In genomic region chr15:49335523-49336040, GRCm38 (mm10) we compare ENCODE assay signal across 16 mouse cellular contexts.
"Had no signal": no experiment of that assay in that cellular context is flagged by ENCODE, and none has a peak within 500 bp of the region (broad histone marks: within the 10 kb centered on the region; RNA-seq: fewer than 3 reads in every experiment).

No protein-coding gene starts in this region.

- H3K4me1 ChIP-seq: limb, embryonic 12.5 days; limb, embryonic 15.5 days had no signal

- H3K9ac ChIP-seq: limb, embryonic 12.5 days; limb, embryonic 15.5 days; liver, embryonic 14.5 days; liver, postnatal 0 days had no signal

- H3K27me3 ChIP-seq: limb, embryonic 12.5 days; limb, embryonic 15.5 days had no signal

- H3K27ac ChIP-seq: kidney, postnatal 0 days; limb, embryonic 12.5 days; limb, embryonic 15.5 days; liver, embryonic 14.5 days had no signal

- H3K9me3 ChIP-seq: limb, embryonic 12.5 days; limb, embryonic 15.5 days had no signal

- ATAC-seq: liver, postnatal 0 days had no signal

- DNase-seq: kidney, adult 2 months; kidney, postnatal 25 days; layer of hippocampus, postnatal 36 days; left cerebral cortex, postnatal 4 days; liver, postnatal 0 days; lung, postnatal 14 days; lung, postnatal 4 days; midbrain, embryonic 14.5 days; thymus, adult 18-20 months; thymus, postnatal 36 days had no signal

- H3K4me3 ChIP-seq: limb, embryonic 12.5 days; limb, embryonic 15.5 days had no signal

- H3K36me3 ChIP-seq: limb, embryonic 12.5 days; limb, embryonic 15.5 days had no signal

- H3K4me2 ChIP-seq: limb, embryonic 12.5 days; limb, embryonic 15.5 days; liver, embryonic 11.5 days; midbrain, embryonic 11.5 days had no signal
